Mouse (Mus musculus) liver, postnatal 0 days (tissue): ENCODE results near the gene Ptch2.

Experiments used
- CTCF ChIP-seq: sonication (generic); IDR thresholded peaks from 2 replicates; pipeline ENCODE4 v1.5.1; 2016; ENCODE audit warnings: antibody characterized with exemption, low read depth
- EP300 ChIP-seq: IDR thresholded peaks from 2 replicates; pipeline ENCODE4 v1.6.1; 2016; ENCODE audit warnings: antibody characterized with exemption, low read depth, mild to moderate bottlenecking

DNA sequence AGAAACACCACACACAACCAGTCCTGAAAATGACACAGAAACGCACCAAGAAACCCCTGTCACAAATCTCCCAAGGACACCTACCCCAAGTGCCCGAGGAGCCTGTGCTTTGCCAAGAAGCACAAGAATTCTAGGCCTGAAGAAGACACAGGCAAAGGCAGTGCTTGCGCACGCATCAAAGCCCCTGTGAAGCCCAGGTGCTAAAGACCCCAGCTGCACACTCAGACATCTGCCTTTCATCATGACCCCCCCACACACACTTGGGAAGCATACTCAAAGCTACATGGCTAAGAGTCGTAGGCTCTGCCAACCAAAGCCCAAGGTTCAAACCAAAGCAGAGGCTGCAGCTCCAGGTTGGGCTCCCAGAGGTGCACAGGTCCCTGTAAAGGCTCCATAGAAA is 19.7 kb downstream of the Ptch2 start:
- TF ChIP-seq CTCF (no peak), EP300 (no peak)
